Mouse (Mus musculus) midbrain, embryonic 12.5 days (tissue): ENCODE results near the gene Zbed6. TPM values are rescaled to one million over a fixed set of nuclear protein-coding genes. Genes with fewer than 3 reads are reported as not detected.
A peak's percentile ranks its signal among the peaks of the same experiment; 100 is the strongest.

Experiments
- ATAC-seq: fragments of 200-750 bp; cut with Nextera tagmentation; 2 replicates; pipeline ENCODE4 v1.8.0; 2017; ENCODE audit warnings: low read depth, moderate TSS enrichment, moderate library complexity; ENCODE audit not compliant: low FRiP score
- H3K27ac ChIP-seq: fragments of 300-500 bp; sonication (generic); replicated peaks from 2 replicates; pipeline ENCODE4 v1.5.1; 2016; ENCODE audit warnings: mild to moderate bottlenecking
- H3K27me3 ChIP-seq: fragments of 300-500 bp; sonication (generic); 2 replicates; pipeline ENCODE4 v1.6.1; 2016; ENCODE audit warnings: mild to moderate bottlenecking
- H3K36me3 ChIP-seq: fragments of 300-500 bp; sonication (generic); 2 replicates; pipeline ENCODE4 v1.6.1; 2016
- H3K4me1 ChIP-seq: fragments of 300-500 bp; sonication (generic); 2 replicates; pipeline ENCODE4 v1.6.1; 2016
- H3K4me2 ChIP-seq: fragments of 300-500 bp; sonication (generic); replicated peaks from 2 replicates; pipeline ENCODE4 v1.6.1; 2016; ENCODE audit warnings: mild to moderate bottlenecking, moderate library complexity
- H3K4me3 ChIP-seq: fragments of 300-500 bp; sonication (generic); 2 replicates; pipeline ENCODE4 v1.5.1; 2016; ENCODE audit warnings: mild to moderate bottlenecking
- H3K9ac ChIP-seq: fragments of 300-500 bp; sonication (generic); replicated peaks from 2 replicates; pipeline ENCODE4 v1.6.1; 2016; ENCODE audit warnings: mild to moderate bottlenecking, moderate library complexity
- H3K9me3 ChIP-seq: fragments of 300-500 bp; sonication (generic); 2 replicates; pipeline ENCODE4 v1.6.1; 2016; ENCODE audit warnings: mild to moderate bottlenecking
- WGBS: fragments of 180-500 bp; shearing (Covaris S2); methylation state at CpG from one replicate; pipeline ENCODE4 v1.1.7; 2016; 5-methylcytosine and 5-hydroxymethylcytosine counted together
- polyA plus RNA-seq: library from polyadenylated mRNA; unstranded; fragments of >200 nt; fragmentation: Nextera tagmentation; extraction: Ambion mirVana; gene quantifications from 2 replicates; pipeline ENCODE4 v1.2.1, GENCODE M21; 2016

Gene Zbed6
- polyA plus RNA-seq, 1 experiment from 2014 or later: not detected

GRCm38 (mm10) chr1:133610601-133611000, 50.1 kb downstream of the Zbed6 start:
- WGBS: 56% methylated on average over 6 of the region's 6 CpGs
- no peak overlapping the region for H3K4me3 ChIP-seq
- H3K9me3 ChIP-seq: no peaks in the 10 kb centered on the region
- H3K27me3 ChIP-seq: no peaks in the 10 kb centered on the region
- H3K36me3 ChIP-seq: peaks cover 27% of the 10 kb centered on the region
- peaks cover 11% of the 10 kb centered on the region for H3K4me1 ChIP-seq
- no peak overlapping the region for H3K9ac ChIP-seq
- H3K4me2 ChIP-seq: no peak overlapping the region
- no peak overlapping the region for H3K27ac ChIP-seq
- no peak; the same call in 1 of the 2 replicates for ATAC-seq

- Histone ChIP-seq H3K9ac (peak within 1 kb of the TSS; percentile 80), H3K4me3 (peak within 1 kb of the TSS; percentile 89), H3K4me1 (peaks cover 11% of the 10 kb centered on the region), H3K36me3 (peaks cover 33% of the 10 kb centered on the region), H3K27ac (peak within 1 kb of the TSS; percentile 90), H3K9me3 (no peaks in the 10 kb centered on the region), H3K27me3 (no peaks in the 10 kb centered on the region), H3K4me2 (peak within 1 kb of the TSS; percentile 60)
- ATAC-seq: peak; percentile 97
- under 1% methylated on average over 73 of the region's 73 CpGs for WGBS
These were observed 50.7 kb downstream of the Zbed6 start, which contains the start of gene Snrpe for GRCm38 (mm10) chr1:133609771-133610502. Gene Snrpe, minus strand, starts transcription at chr1:133610291.

Other genes with a start within 250 kb of the Zbed6 start
- 31.0 and 33.6 TPM in 2 replicates for gene Sox13, start 236.5 kb downstream of the Zbed6 start, polyA plus RNA-seq
- gene Snrpe, start 50.6 kb downstream of the Zbed6 start, polyA plus RNA-seq: 703 and 733 TPM in 2 replicates
- 6.0 and 6.1 TPM in 2 replicates for gene Gm38394, start 433 bp upstream of the Zbed6 start, polyA plus RNA-seq
- gene Lax1, start 29.2 kb upstream of the Zbed6 start, polyA plus RNA-seq: 0.17 TPM in 1 of 2 replicates, not detected in the other
- gene Atp2b4, start 140.2 kb upstream of the Zbed6 start, polyA plus RNA-seq: 8.3 and 10.7 TPM in 2 replicates
- 3.0 and 4.2 TPM in 2 replicates for gene Optc, start 247.1 kb upstream of the Zbed6 start, polyA plus RNA-seq